Mouse (Mus musculus) ES-Bruce4 (cell line): ENCODE measurements around the gene Arih1.

ENCODE experiments used
- CTCF ChIP-seq: IDR thresholded peaks from one replicate; pipeline ENCODE4 v1.8.1; 2011; ENCODE audit warnings: low read depth, low read length
- EP300 ChIP-seq: IDR thresholded peaks from 2 replicates; pipeline ENCODE4 v1.6.1; 2011; ENCODE audit warnings: low read depth, low read length; ENCODE audit not compliant: insufficient read depth
- POLR2A ChIP-seq: IDR thresholded peaks from one replicate; pipeline ENCODE4 v1.8.1; 2011; ENCODE audit warnings: low read length; ENCODE audit not compliant: insufficient read depth

- TF ChIP-seq EP300 (no peak), CTCF (no peak), POLR2A (no peak)
Measured at GRCm38 (mm10) chr9:59533889-59534288, 47.5 kb upstream of the Arih1 start.
